Mouse (Mus musculus): ENCODE results near the gene Gins1.

The Gins1 gene

GRCm38 (mm10) chr2:150955859-150956258, 50.7 kb downstream of the Gins1 start:
- DNase-seq (ENCODE audit: low spot score in 2 of 2): no peak

- DNase-seq (ENCODE audit: low spot score in 2 of 2): no peak
Measured at GRCm38 (mm10) chr2:150959521-150959920, 54.3 kb downstream of the Gins1 start.

- no peak for DNase-seq (ENCODE audit: low spot score in 2 of 2)
Measured at GRCm38 (mm10) chr2:150963246-150963645, 58.0 kb downstream of the Gins1 start.

- no peak for DNase-seq (ENCODE audit: low spot score in 2 of 2)
Measured at GRCm38 (mm10) chr2:150964641-150965040, 59.4 kb downstream of the Gins1 start.

- DNase-seq (ENCODE audit: low spot score in 2 of 2): no peak
Measured at GRCm38 (mm10) chr2:150965951-150966350, 60.8 kb downstream of the Gins1 start.

GRCm38 (mm10) chr2:150967491-150967890, 62.3 kb downstream of the Gins1 start:
- DNase-seq (ENCODE audit: low spot score in 2 of 2): no peak

- DNase-seq (ENCODE audit: low spot score in 2 of 2): no peak
Measured at GRCm38 (mm10) chr2:150969231-150969630, 64.0 kb downstream of the Gins1 start.

GRCm38 (mm10) chr2:150971856-150972255, 66.7 kb downstream of the Gins1 start:
- DNase-seq (ENCODE audit: low spot score in 2 of 2): no peak

- DNase-seq (ENCODE audit: low spot score in 2 of 2): no peak
Measured at GRCm38 (mm10) chr2:150972681-150973080, 67.5 kb downstream of the Gins1 start.

GRCm38 (mm10) chr2:150973401-150974115, 68.4 kb downstream of the Gins1 start:
- DNase-seq (ENCODE audit: low spot score in 2 of 2): no peak

- DNase-seq (ENCODE audit: low spot score in 2 of 2): peak in 1 of 2 experiments; percentile 8
Measured at GRCm38 (mm10) chr2:150976871-150977270, 71.7 kb downstream of the Gins1 start.

- DNase-seq (ENCODE audit: low spot score in 2 of 2): no peak
Measured at GRCm38 (mm10) chr2:150977676-150978075, 72.5 kb downstream of the Gins1 start.

GRCm38 (mm10) chr2:150978791-150979190, 73.6 kb downstream of the Gins1 start:
- no peak for DNase-seq (ENCODE audit: low spot score in 2 of 2)

- no peak for DNase-seq (ENCODE audit: low spot score in 2 of 2)
Measured at GRCm38 (mm10) chr2:150979861-150980620, 74.8 kb downstream of the Gins1 start.
